Mouse (Mus musculus) heart, embryonic 10.5 days (tissue): ENCODE results near the gene Atp5l. TPM values are rescaled to one million over a fixed set of nuclear protein-coding genes. Genes with fewer than 3 reads are reported as not detected.
A peak's percentile ranks its signal among the peaks of the same experiment; 100 is the strongest.

Experiments
- DNase-seq: peaks from one replicate; pipeline ENCODE4 v3.0.0-alpha.2; 2017; ENCODE audit warnings: low spot score
- H3K27ac ChIP-seq: fragments of 300-500 bp; sonication (generic); 2 replicates; pipeline ENCODE4 v1.5.1; 2016; ENCODE audit warnings: mild to moderate bottlenecking
- H3K27me3 ChIP-seq: fragments of 300-500 bp; sonication (generic); 2 replicates; pipeline ENCODE4 v1.6.1; 2016; ENCODE audit warnings: mild to moderate bottlenecking; ENCODE audit not compliant: poor library complexity, insufficient read depth, severe bottlenecking
- H3K36me3 ChIP-seq: fragments of 300-500 bp; sonication (generic); 2 replicates; pipeline ENCODE4 v1.6.1; 2016; ENCODE audit warnings: mild to moderate bottlenecking, moderate library complexity
- H3K4me1 ChIP-seq: fragments of 300-500 bp; sonication (generic); 2 replicates; pipeline ENCODE4 v1.6.1; 2016; ENCODE audit warnings: mild to moderate bottlenecking
- H3K4me3 ChIP-seq: fragments of 300-500 bp; sonication (generic); 2 replicates; pipeline ENCODE4 v1.5.1; 2016; ENCODE audit warnings: mild to moderate bottlenecking, moderate library complexity
- H3K9me3 ChIP-seq: fragments of 300-500 bp; sonication (generic); 2 replicates; pipeline ENCODE4 v1.6.1; 2016; ENCODE audit warnings: mild to moderate bottlenecking, moderate library complexity
- WGBS: fragments of 180-500 bp; shearing (Covaris S2); methylation state at CpG from one replicate; pipeline ENCODE4 v1.1.7; 2016; 5-methylcytosine and 5-hydroxymethylcytosine counted together
- polyA plus RNA-seq: library from polyadenylated mRNA; unstranded; fragments of >200 nt; fragmentation: Nextera tagmentation; extraction: Ambion mirVana; gene quantifications from 2 replicates; pipeline ENCODE4 v1.2.1, GENCODE M21; 2016

Gene Atp5l
- polyA plus RNA-seq, 1 experiment from 2014 or later = 722 TPM

DNA sequence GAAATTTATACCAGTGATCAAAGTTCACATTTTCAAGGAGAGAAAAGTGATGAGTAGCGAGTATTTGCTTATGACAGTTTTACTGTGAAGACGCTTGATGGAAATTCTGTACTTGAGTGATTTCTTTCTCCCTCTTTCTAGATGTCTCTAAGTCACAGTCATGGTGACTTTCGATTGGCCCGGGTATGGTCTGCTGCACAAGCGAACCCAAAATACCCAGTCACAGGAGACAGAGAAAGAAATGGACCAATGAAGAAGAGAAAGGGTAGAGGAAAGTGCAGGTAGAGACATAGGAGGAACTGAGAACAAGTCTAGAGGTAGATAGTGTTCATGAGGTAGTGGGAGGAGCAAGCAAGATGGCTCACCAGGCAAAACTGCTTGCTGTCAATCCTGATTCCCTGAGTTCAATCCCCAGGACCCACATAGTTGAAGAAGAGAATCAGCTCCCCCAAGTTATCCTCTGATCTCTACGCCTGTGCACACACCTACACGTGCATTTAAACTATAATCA, 32.4 kb downstream of the Atp5l start:
- peaks cover 5% of the 10 kb centered on the region; the same call in 1 of the 2 replicates for H3K4me1 ChIP-seq
- no peak for DNase-seq
- H3K36me3 ChIP-seq = no peaks in the 10 kb centered on the region
- no peak overlapping the region for H3K27ac ChIP-seq
- no peaks in the 10 kb centered on the region for H3K27me3 ChIP-seq
- WGBS = 84% methylated on average over 7 of the region's 7 CpGs
- H3K9me3 ChIP-seq = no peaks in the 10 kb centered on the region
- H3K4me3 ChIP-seq = no peak overlapping the region

- under 1% methylated on average over 21 of the region's 21 CpGs for WGBS
- Histone ChIP-seq H3K36me3 (no peaks in the 10 kb centered on the region), H3K4me1 (peaks cover 35% of the 10 kb centered on the region), H3K27ac (peak overlapping the region; percentile 97), H3K9me3 (no peaks in the 10 kb centered on the region), H3K27me3 (no peaks in the 10 kb centered on the region), H3K4me3 (peak overlapping the region; percentile 98)
- DNase-seq = no peak
These were observed 37.5 kb downstream of the Atp5l start for GRCm38 (mm10) chr9:44882981-44883569.

GRCm38 (mm10) chr9:44882436-44882980, 38.0 kb downstream of the Atp5l start:
- Histone ChIP-seq H3K36me3 (no peaks in the 10 kb centered on the region; the same call in 1 of the 2 replicates), H3K9me3 (no peaks in the 10 kb centered on the region), H3K27me3 (no peaks in the 10 kb centered on the region), H3K4me1 (peaks cover 35% of the 10 kb centered on the region), H3K4me3 (peak overlapping the region; percentile 98), H3K27ac (peak overlapping the region; percentile 97)
- peak; percentile 90 for DNase-seq
- under 1% methylated on average over 26 of the region's 27 CpGs for WGBS

DNA sequence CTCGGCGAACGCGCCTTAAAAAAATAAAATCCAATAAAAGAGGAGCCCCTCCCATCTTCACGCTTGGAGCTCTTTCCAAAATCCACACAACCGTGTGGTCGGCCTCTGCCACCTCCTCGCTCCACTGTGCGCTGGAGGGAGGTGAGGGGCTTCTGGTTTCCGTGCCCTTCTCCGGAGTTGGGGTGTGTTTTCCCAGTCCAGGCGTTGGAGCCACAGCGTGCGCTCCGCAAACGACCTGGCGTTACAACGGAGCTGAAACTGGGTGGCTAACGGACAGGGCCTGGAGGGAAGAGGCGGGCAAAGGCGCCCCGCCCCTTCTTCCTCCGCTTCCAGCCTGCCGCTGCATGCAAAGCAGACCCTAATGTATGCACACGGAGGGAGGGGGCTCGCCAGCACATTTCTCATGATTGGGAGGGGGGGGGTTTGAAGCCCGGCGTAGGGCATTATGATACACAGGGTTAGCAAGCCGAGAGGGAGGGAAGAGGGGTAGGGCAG, 38.6 kb downstream of the Atp5l start:
- H3K27ac ChIP-seq = peak overlapping the region; percentile 97
- peak overlapping the region; percentile 98 for H3K4me3 ChIP-seq
- no peaks in the 10 kb centered on the region for H3K9me3 ChIP-seq
- no peaks in the 10 kb centered on the region; the same call in 1 of the 2 replicates for H3K36me3 ChIP-seq
- no peaks in the 10 kb centered on the region for H3K27me3 ChIP-seq
- peak; percentile 92 for DNase-seq
- peaks cover 35% of the 10 kb centered on the region for H3K4me1 ChIP-seq
- under 1% methylated on average over 29 of the region's 29 CpGs for WGBS

- H3K36me3 ChIP-seq = no peaks in the 10 kb centered on the region; the same call in 1 of the 2 replicates
- no peaks in the 10 kb centered on the region for H3K9me3 ChIP-seq
- H3K4me3 ChIP-seq = peak within 1 kb of the TSS; percentile 98
- H3K27ac ChIP-seq = peak within 1 kb of the TSS; percentile 97
- peak; percentile 96 for DNase-seq
- under 1% methylated on average over 61 of the region's 71 CpGs for WGBS
- H3K4me1 ChIP-seq = peaks cover 37% of the 10 kb centered on the region
- H3K27me3 ChIP-seq = no peaks in the 10 kb centered on the region
These were observed 39.2 kb downstream of the Atp5l start, which contains the start of gene Kmt2a for GRCm38 (mm10) chr9:44881221-44881871. Gene Kmt2a (minus strand): TSS chr9:44881296.

GRCm38 (mm10) chr9:44880309-44881081, 40.0 kb downstream of the Atp5l start:
- H3K4me3 ChIP-seq = peak overlapping the region; percentile 98
- H3K27me3 ChIP-seq = no peaks in the 10 kb centered on the region
- peak overlapping the region; percentile 97 for H3K27ac ChIP-seq
- no peak for DNase-seq
- H3K36me3 ChIP-seq = no peaks in the 10 kb centered on the region; the same call in 1 of the 2 replicates
- WGBS = under 1% methylated on average over 40 of the region's 44 CpGs
- no peaks in the 10 kb centered on the region for H3K9me3 ChIP-seq
- H3K4me1 ChIP-seq = peaks cover 45% of the 10 kb centered on the region

GRCm38 (mm10) chr9:44879694-44880271, 40.8 kb downstream of the Atp5l start:
- Histone ChIP-seq H3K9me3 (no peaks in the 10 kb centered on the region), H3K27ac (peak overlapping the region; percentile 97), H3K27me3 (no peaks in the 10 kb centered on the region), H3K36me3 (no peaks in the 10 kb centered on the region; the same call in 1 of the 2 replicates), H3K4me3 (peak overlapping the region; percentile 98), H3K4me1 (peaks cover 49% of the 10 kb centered on the region)
- under 1% methylated on average over 13 of the region's 13 CpGs for WGBS
- no peak for DNase-seq

GRCm38 (mm10) chr9:44878776-44879500, 41.6 kb downstream of the Atp5l start:
- Histone ChIP-seq H3K4me1 (peaks cover 55% of the 10 kb centered on the region), H3K4me3 (peak overlapping the region; percentile 98)
- WGBS = 31% methylated on average over 9 of the region's 9 CpGs

DNA sequence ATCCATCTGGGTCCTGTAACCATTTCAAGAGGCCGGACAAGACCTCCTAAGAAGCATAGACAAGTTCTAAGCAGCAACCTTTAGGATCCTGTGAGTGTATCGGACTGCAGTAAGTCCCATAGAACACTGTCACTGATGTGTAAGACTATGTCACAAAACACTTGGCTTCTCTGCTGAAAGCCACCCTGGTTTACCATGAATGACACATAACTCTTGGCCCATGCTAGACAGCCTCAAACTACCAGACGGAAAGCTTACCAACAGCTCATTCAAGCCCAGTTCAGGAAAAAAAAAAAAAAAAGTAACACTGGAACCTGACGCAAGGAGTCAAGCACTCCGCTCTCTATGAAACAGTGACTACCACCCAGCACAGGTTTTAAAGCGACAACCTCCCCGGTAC, 42.9 kb downstream of the Atp5l start:
- 88% methylated on average over 7 of the region's 7 CpGs for WGBS
- Histone ChIP-seq H3K9me3 (no peaks in the 10 kb centered on the region), H3K4me3 (no peak overlapping the region), H3K27me3 (no peaks in the 10 kb centered on the region), H3K27ac (no peak overlapping the region), H3K4me1 (peaks cover 61% of the 10 kb centered on the region), H3K36me3 (no peaks in the 10 kb centered on the region; the same call in 1 of the 2 replicates)
- no peak for DNase-seq

More at GRCm38 (mm10) chr9:44878776-44879500, 41.6 kb downstream of the Atp5l start:
- Histone ChIP-seq H3K27me3 (no peaks in the 10 kb centered on the region), H3K27ac (0 out of 2 replicates have a peak overlapping the region, but pooled peaks have one; percentile 97), H3K36me3 (no peaks in the 10 kb centered on the region; the same call in 1 of the 2 replicates), H3K9me3 (no peaks in the 10 kb centered on the region)
- no peak for DNase-seq

DNA sequence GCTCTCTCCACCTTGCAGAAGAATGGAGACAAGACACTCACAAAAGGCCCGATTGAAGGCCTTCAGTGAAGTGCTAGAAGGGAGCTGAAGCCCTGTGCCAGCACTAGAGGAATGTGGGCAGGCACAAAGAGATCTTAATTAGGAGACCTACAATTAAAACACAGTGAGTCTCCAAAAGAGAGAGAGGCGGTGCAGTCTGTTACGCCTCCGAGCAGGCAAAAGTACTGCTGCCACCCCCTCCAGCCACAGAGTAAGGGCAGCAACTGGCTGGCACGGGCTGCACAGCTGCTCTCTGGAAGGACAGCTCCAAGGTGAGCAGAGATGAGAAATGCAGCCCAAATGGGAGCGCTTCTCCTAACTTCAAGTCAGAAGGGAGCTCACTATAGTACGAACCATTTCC, 45.1 kb downstream of the Atp5l start:
- Histone ChIP-seq H3K36me3 (no peaks in the 10 kb centered on the region; the same call in 1 of the 2 replicates), H3K27me3 (no peaks in the 10 kb centered on the region), H3K4me3 (no peak overlapping the region), H3K4me1 (peaks cover 59% of the 10 kb centered on the region), H3K27ac (peak overlapping the region; percentile 36; the same call in 1 of the 2 replicates), H3K9me3 (no peaks in the 10 kb centered on the region)
- WGBS = 78% methylated on average over 7 of the region's 7 CpGs
- DNase-seq = no peak

DNA sequence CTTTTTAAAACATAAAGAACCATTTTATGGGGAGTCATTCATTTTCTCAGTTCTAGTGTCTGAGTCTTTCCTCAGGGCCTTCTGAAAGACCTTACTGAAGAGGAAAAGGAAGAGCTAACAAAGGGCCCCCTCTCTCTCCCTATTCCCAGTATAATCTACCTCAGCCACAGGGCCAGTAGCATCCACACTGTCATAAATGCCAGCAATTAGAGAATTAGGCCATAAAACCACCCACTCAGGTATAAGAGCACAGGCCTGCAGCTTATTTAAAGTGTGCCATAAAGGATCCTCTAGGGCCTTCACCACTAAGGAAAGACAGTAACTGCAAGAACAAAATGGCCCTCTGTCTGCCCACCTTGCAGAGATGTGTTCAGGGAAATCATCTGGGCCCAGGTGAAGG, 46.3 kb downstream of the Atp5l start:
- no peak for DNase-seq

More for the DNA sequence above, 46.3 kb downstream of the Atp5l start:
- no peaks in the 10 kb centered on the region for H3K27me3 ChIP-seq
- H3K36me3 ChIP-seq = no peaks in the 10 kb centered on the region; the same call in 1 of the 2 replicates
- H3K27ac ChIP-seq = no peak overlapping the region
- H3K4me1 ChIP-seq = peaks cover 55% of the 10 kb centered on the region
- no peaks in the 10 kb centered on the region for H3K9me3 ChIP-seq
- no peak overlapping the region for H3K4me3 ChIP-seq
